Mouse (Mus musculus): ENCODE data around the gene Scfd2. TPM values are rescaled to one million over a fixed set of nuclear protein-coding genes. Genes with fewer than 3 reads are reported as not detected.

The Scfd2 gene
- total and polyA plus RNA-seq, 2 experiments from 2014 or later = 17.5 to 33.2 TPM

DNA sequence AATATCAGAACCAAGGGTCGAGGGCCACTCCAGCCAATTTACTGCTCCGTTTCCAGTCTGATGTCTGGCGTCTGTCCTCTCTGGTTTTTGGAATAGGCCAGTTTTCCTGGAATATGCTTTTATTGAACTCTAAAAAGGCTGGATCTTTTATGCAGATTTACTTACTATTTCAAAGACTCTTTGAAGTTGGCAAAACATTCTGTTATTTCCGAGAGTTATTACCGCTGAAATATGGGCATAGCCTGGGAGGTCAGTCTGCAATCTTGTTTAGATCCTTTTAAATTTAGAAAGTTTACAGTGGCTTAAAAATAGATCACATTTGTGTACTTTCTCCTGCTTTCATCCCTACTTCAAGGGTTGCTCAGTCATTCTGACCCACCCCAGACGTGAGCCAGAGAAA is 307.1 kb downstream of the Scfd2 start:
- 85% methylated on average over 6 of the region's 6 CpGs for WGBS
- H3K4me1 ChIP-seq (ENCODE audit: insufficient read depth, low read length) = no peaks in the 10 kb centered on the region
- DNase-seq (ENCODE audit: low spot score) = no peak
- TF ChIP-seq CTCF (IDR thresholded peaks at IDR 0.05) = no peak
- no peak overlapping the region for H3K4me3 ChIP-seq (ENCODE audit: low read depth, low read length)
- H3K4me2 ChIP-seq (ENCODE audit: low read depth, low read length, poor library complexity, severe bottlenecking) = no peak overlapping the region
- no peak for ATAC-seq (ENCODE audit: low FRiP score)
- H3K27me3 ChIP-seq (ENCODE audit: insufficient read depth, low read length) = no peaks in the 10 kb centered on the region
- H3K36me3 ChIP-seq (ENCODE audit: insufficient read depth, low read length) = no peaks in the 10 kb centered on the region
- no peak overlapping the region for H3K9ac ChIP-seq (replicated peaks; ENCODE audit: low read length, poor library complexity, severe bottlenecking)
- H3K9me3 ChIP-seq (ENCODE audit: low read length) = no peaks in the 10 kb centered on the region
- H3K27ac ChIP-seq (ENCODE audit: low read depth, low read length) = no peak overlapping the region

DNA sequence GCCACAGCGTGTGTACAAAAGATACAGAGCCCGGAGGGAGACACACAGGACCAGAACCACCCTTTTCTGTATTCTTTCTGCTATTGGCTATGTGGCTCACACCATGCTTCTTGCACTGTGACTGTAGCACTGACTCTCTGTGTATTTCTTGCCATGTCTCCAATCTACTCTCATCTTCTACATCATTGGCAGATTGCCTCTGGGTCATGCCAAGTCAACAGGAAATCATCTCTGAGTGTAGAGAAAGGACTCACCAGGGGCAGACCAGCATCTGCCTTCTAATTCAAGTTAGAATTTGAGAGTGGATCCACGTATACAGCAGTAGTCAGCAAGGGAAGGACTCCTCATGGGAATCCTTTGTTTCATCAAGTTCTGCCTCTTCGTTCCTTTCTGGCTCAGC is 308.9 kb downstream of the Scfd2 start:
- WGBS = 84% methylated on average over 4 of the region's 4 CpGs

GRCm38 (mm10) chr5:74218524-74218923 is 313.0 kb downstream of the Scfd2 start:
- ATAC-seq (ENCODE audit: low FRiP score) = no peak
- Histone ChIP-seq H3K36me3 (ENCODE audit: insufficient read depth, low read length) (no peaks in the 10 kb centered on the region), H3K9me3 (ENCODE audit: low read length) (no peaks in the 10 kb centered on the region), H3K27ac (ENCODE audit: low read depth, low read length) (no peak overlapping the region), H3K4me1 (ENCODE audit: insufficient read depth, low read length) (no peaks in the 10 kb centered on the region), H3K4me2 (ENCODE audit: low read depth, low read length, poor library complexity, severe bottlenecking) (no peak overlapping the region), H3K4me3 (ENCODE audit: low read depth, low read length) (no peak overlapping the region), H3K9ac (replicated peaks; ENCODE audit: low read length, poor library complexity, severe bottlenecking) (no peak overlapping the region), H3K27me3 (ENCODE audit: insufficient read depth, low read length) (no peaks in the 10 kb centered on the region)
- 25% methylated on average over 4 of the region's 4 CpGs for WGBS
- TF ChIP-seq CTCF (IDR thresholded peaks at IDR 0.05) = no peak
- peak; percentile 27 for DNase-seq (ENCODE audit: low spot score)

More for the DNA sequence above, 308.9 kb downstream of the Scfd2 start:
- Histone ChIP-seq H3K36me3 (ENCODE audit: insufficient read depth, low read length) (no peaks in the 10 kb centered on the region), H3K9ac (replicated peaks; ENCODE audit: low read length, poor library complexity, severe bottlenecking) (no peak overlapping the region), H3K4me2 (ENCODE audit: low read depth, low read length, poor library complexity, severe bottlenecking) (no peak overlapping the region), H3K9me3 (ENCODE audit: low read length) (no peaks in the 10 kb centered on the region), H3K27ac (ENCODE audit: low read depth, low read length) (no peak overlapping the region), H3K4me3 (ENCODE audit: low read depth, low read length) (no peak overlapping the region), H3K27me3 (ENCODE audit: insufficient read depth, low read length) (no peaks in the 10 kb centered on the region), H3K4me1 (ENCODE audit: insufficient read depth, low read length) (no peaks in the 10 kb centered on the region)
- no peak for TF ChIP-seq CTCF (IDR thresholded peaks at IDR 0.05)
- no peak for DNase-seq (ENCODE audit: low spot score)
- no peak for ATAC-seq (ENCODE audit: low FRiP score)

DNA sequence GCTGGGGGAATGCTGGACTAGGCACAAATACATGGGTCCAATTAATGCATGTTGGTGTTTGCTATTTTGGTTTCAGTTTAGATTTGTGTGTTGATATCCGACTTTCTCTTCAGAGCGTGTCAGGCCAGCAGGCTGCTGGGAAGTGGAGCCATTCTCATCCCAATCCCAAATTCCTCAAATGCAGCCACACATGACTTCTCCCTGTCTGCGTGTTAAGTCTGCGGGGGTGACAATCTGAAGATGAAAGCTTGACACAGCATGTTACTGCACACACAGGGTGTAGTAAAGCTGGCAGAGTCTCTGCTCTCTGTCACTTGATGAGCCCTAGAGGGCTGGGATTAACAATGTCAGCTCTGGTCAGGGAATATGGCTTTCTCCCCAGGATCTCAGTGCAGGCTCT is 316.4 kb downstream of the Scfd2 start:
- Histone ChIP-seq H3K9me3 (ENCODE audit: low read length) (no peaks in the 10 kb centered on the region), H3K27me3 (ENCODE audit: insufficient read depth, low read length) (no peaks in the 10 kb centered on the region), H3K4me1 (ENCODE audit: insufficient read depth, low read length) (no peaks in the 10 kb centered on the region), H3K36me3 (ENCODE audit: insufficient read depth, low read length) (no peaks in the 10 kb centered on the region), H3K27ac (ENCODE audit: low read depth, low read length) (no peak overlapping the region), H3K4me2 (ENCODE audit: low read depth, low read length, poor library complexity, severe bottlenecking) (no peak overlapping the region), H3K9ac (replicated peaks; ENCODE audit: low read length, poor library complexity, severe bottlenecking) (no peak overlapping the region), H3K4me3 (ENCODE audit: low read depth, low read length) (no peak overlapping the region)
- ATAC-seq (ENCODE audit: low FRiP score) (no peak), DNase-seq (ENCODE audit: low spot score) (no peak)
- no peak for TF ChIP-seq CTCF (IDR thresholded peaks at IDR 0.05)
- WGBS = 12% methylated on average over 4 of the region's 4 CpGs

DNA sequence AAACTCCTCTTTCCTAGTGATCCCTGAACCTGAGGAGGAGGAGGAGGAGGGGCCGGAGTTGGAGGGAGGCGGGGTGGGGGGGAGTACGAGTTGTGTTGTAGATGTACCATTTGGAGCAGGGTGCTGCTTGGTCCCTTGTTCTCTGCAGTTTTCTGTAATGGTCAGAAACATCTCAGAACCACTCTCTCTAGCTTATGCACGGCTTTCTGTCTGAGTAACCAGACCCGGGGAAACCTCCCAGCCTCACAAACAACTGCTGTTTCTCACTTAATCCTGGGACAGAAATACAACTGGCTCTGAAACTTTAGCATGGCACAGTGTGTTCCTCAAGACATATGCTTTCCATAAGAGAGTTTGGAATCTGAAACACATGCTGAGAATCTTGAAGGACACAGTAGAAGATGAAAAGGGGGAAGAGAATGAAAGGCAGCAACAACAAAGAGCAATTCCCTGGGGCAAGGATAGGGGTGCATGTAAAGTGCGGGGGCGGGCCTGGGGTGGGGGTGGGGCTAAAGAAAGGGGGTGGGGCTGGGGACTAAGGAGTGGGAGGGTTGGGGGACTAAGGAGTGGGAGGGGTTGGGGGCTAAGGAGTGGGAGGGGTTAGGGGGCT is 317.0 kb downstream of the Scfd2 start:
- no peak overlapping the region for H3K27ac ChIP-seq (ENCODE audit: low read depth, low read length)
- no peak for TF ChIP-seq CTCF (IDR thresholded peaks at IDR 0.05)
- H3K4me1 ChIP-seq (ENCODE audit: insufficient read depth, low read length) = no peaks in the 10 kb centered on the region

GRCm38 (mm10) chr5:74211346-74211745 is 320.2 kb downstream of the Scfd2 start:
- H3K9me3 ChIP-seq (ENCODE audit: low read length) = no peaks in the 10 kb centered on the region
- no peak overlapping the region for H3K4me3 ChIP-seq (ENCODE audit: low read depth, low read length)
- H3K27me3 ChIP-seq (ENCODE audit: insufficient read depth, low read length) = no peaks in the 10 kb centered on the region
- no peak for TF ChIP-seq CTCF (IDR thresholded peaks at IDR 0.05)
- H3K4me2 ChIP-seq (ENCODE audit: low read depth, low read length, poor library complexity, severe bottlenecking) = no peak overlapping the region
- H3K27ac ChIP-seq (ENCODE audit: low read depth, low read length) = no peak overlapping the region
- no peak for ATAC-seq (ENCODE audit: low FRiP score)
- no peaks in the 10 kb centered on the region for H3K4me1 ChIP-seq (ENCODE audit: insufficient read depth, low read length)
- H3K9ac ChIP-seq (replicated peaks; ENCODE audit: low read length, poor library complexity, severe bottlenecking) = no peak overlapping the region
- no peak for DNase-seq (ENCODE audit: low spot score)
- no peaks in the 10 kb centered on the region for H3K36me3 ChIP-seq (ENCODE audit: insufficient read depth, low read length)
- WGBS = 78% methylated on average over 11 of the region's 11 CpGs

More for the DNA sequence above, 317.0 kb downstream of the Scfd2 start:
- Histone ChIP-seq H3K4me2 (ENCODE audit: low read depth, low read length, poor library complexity, severe bottlenecking) (no peak overlapping the region), H3K27me3 (ENCODE audit: insufficient read depth, low read length) (no peaks in the 10 kb centered on the region), H3K9me3 (ENCODE audit: low read length) (no peaks in the 10 kb centered on the region), H3K4me3 (ENCODE audit: low read depth, low read length) (no peak overlapping the region), H3K36me3 (ENCODE audit: insufficient read depth, low read length) (no peaks in the 10 kb centered on the region), H3K9ac (replicated peaks; ENCODE audit: low read length, poor library complexity, severe bottlenecking) (no peak overlapping the region)
- ATAC-seq (ENCODE audit: low FRiP score) = no peak
- WGBS = 7% methylated on average over 7 of the region's 7 CpGs
- peak; percentile 34 for DNase-seq (ENCODE audit: low spot score)

Data from midbrain, postnatal 0 days (tissue).